Mouse (Mus musculus) B cell, adult 2 months (primary cell): Measurements from ENCODE around the gene Ppp1ca.

Experiments used
- DNase-seq, 2 experiments: peaks; one replicate each; pipeline ENCODE4 v3.0.0; 2022

Gene Ppp1ca

GRCm38 (mm10) chr19:4187303-4187702 is 4.6 kb upstream of the Ppp1ca start:
- DNase-seq: no peak

- peak in 1 of 2 experiments; percentile 41 for DNase-seq
Measured at GRCm38 (mm10) chr19:4189051-4189620, 2.7 kb upstream of the Ppp1ca start.

GRCm38 (mm10) chr19:4190831-4191334 is 982 bp upstream of the Ppp1ca start, which contains the start of gene Tbc1d10c:
TSS of gene Tbc1d10c (minus strand) at chr19:4191284.
- peak; percentile 86 to 90 for DNase-seq

- DNase-seq: no peak
Measured at GRCm38 (mm10) chr19:4192251-4192985, 553 bp downstream of the Ppp1ca start.

GRCm38 (mm10) chr19:4193129-4193528 is 1.3 kb downstream of the Ppp1ca start:
- no peak for DNase-seq

- no peak for DNase-seq
Measured at GRCm38 (mm10) chr19:4194021-4194724, 2.3 kb downstream of the Ppp1ca start.

- DNase-seq: no peak
Measured at GRCm38 (mm10) chr19:4194776-4195650, 3.1 kb downstream of the Ppp1ca start.

- no peak for DNase-seq
Measured at GRCm38 (mm10) chr19:4196048-4196447, 4.2 kb downstream of the Ppp1ca start.

- no peak for DNase-seq
Measured at GRCm38 (mm10) chr19:4196548-4196947, 4.7 kb downstream of the Ppp1ca start.

GRCm38 (mm10) chr19:4197180-4197579 is 5.3 kb downstream of the Ppp1ca start:
- no peak for DNase-seq

GRCm38 (mm10) chr19:4201291-4201909 is 9.5 kb downstream of the Ppp1ca start, which contains the start of gene Rad9a:
TSS of gene Rad9a (minus strand) at chr19:4201662.
- DNase-seq: peak; percentile 92 to 94

GRCm38 (mm10) chr19:4202149-4202548 is 10.3 kb downstream of the Ppp1ca start:
- no peak for DNase-seq

GRCm38 (mm10) chr19:4203148-4203547 is 11.3 kb downstream of the Ppp1ca start:
- DNase-seq: peak in 1 of 2 experiments; percentile 55

- peak in 1 of 2 experiments; percentile 54 for DNase-seq
Measured at GRCm38 (mm10) chr19:4203604-4204326, 11.9 kb downstream of the Ppp1ca start.

GRCm38 (mm10) chr19:4204889-4205288 is 13.0 kb downstream of the Ppp1ca start:
- DNase-seq: peak in 1 of 2 experiments; percentile 29

- peak; percentile 75 to 76 for DNase-seq
Measured at GRCm38 (mm10) chr19:4206971-4207370, 15.1 kb downstream of the Ppp1ca start.

GRCm38 (mm10) chr19:4208563-4208962 is 16.7 kb downstream of the Ppp1ca start:
- DNase-seq: no peak

GRCm38 (mm10) chr19:4211891-4212588 is 20.2 kb downstream of the Ppp1ca start:
- no peak for DNase-seq

- no peak for DNase-seq
Measured at GRCm38 (mm10) chr19:4213524-4213974, 21.7 kb downstream of the Ppp1ca start.

GRCm38 (mm10) chr19:4214071-4214770 is 22.4 kb downstream of the Ppp1ca start, which contains the start of the genes Clcf1 and AC109138.7:
TSS of gene Clcf1 (plus strand) at chr19:4214238.
TSS of gene AC109138.7 (plus strand) at chr19:4214357.
- DNase-seq: peak; percentile 83 to 86
